Mouse (Mus musculus) erythroblast, embryonic 14.5 days (primary cell): ENCODE measurements around the gene Tor3a. TPM values are rescaled to one million over a fixed set of nuclear protein-coding genes. Genes with fewer than 3 reads are reported as not detected.

ENCODE experiments used
- H3K27me3 ChIP-seq: 2 replicates; pipeline ENCODE4 v1.6.1; 2012; ENCODE audit warnings: inconsistent platforms; ENCODE audit not compliant: control insufficient read depth
- H3K36me3 ChIP-seq: 2 replicates; pipeline ENCODE4 v1.6.1; 2012; ENCODE audit warnings: mild to moderate bottlenecking, inconsistent platforms; ENCODE audit not compliant: control insufficient read depth
- H3K4me1 ChIP-seq: 2 replicates; pipeline ENCODE4 v1.6.1; 2012; ENCODE audit warnings: inconsistent platforms; ENCODE audit not compliant: control insufficient read depth
- H3K4me3 ChIP-seq: replicated peaks from 2 replicates; pipeline ENCODE3; 2012; ENCODE audit warnings: moderate library complexity, mild to moderate bottlenecking, inconsistent platforms
- H3K9me3 ChIP-seq: 2 replicates; pipeline ENCODE4 v1.6.1; 2012; ENCODE audit warnings: low read length, inconsistent platforms, mixed read lengths; ENCODE audit not compliant: control insufficient read depth
- GATA1 ChIP-seq: IDR thresholded peaks from 2 replicates; pipeline ENCODE4 v1.6.1; 2012; ENCODE audit warnings: low read length, inconsistent platforms, mixed read lengths
- TAL1 ChIP-seq: IDR thresholded peaks from 3 replicates; pipeline ENCODE4 v1.6.1; 2012; ENCODE audit warnings: low read length, inconsistent platforms, mixed read lengths
- polyA plus RNA-seq: library from polyadenylated mRNA; stranded (reverse); fragments of >175 nt; gene quantifications from 2 replicates; pipeline ENCODE4 v1.2.3, GENCODE M21; 2012

The Tor3a gene
- polyA plus RNA-seq, 1 experiment: not detected

- no peak overlapping the region for H3K4me3 ChIP-seq
- H3K4me1 ChIP-seq: peaks cover 14% of the 10 kb centered on the region
- no peaks in the 10 kb centered on the region for H3K27me3 ChIP-seq
- peaks cover 39% of the 10 kb centered on the region for H3K36me3 ChIP-seq
- TF ChIP-seq TAL1 (no peak), GATA1 (no peak)
- no peaks in the 10 kb centered on the region for H3K9me3 ChIP-seq
Observed at GRCm38 (mm10) chr1:156708672-156709071, 34.5 kb upstream of the Tor3a start.

- H3K4me1 ChIP-seq: peaks cover 14% of the 10 kb centered on the region
- no peak overlapping the region for H3K4me3 ChIP-seq
- H3K9me3 ChIP-seq: no peaks in the 10 kb centered on the region
- peaks cover 62% of the 10 kb centered on the region for H3K36me3 ChIP-seq
- H3K27me3 ChIP-seq: no peaks in the 10 kb centered on the region
- TF ChIP-seq TAL1 (no peak), GATA1 (no peak)
Observed at GRCm38 (mm10) chr1:156705696-156706285, 31.6 kb upstream of the Tor3a start.

- H3K4me1 ChIP-seq: peaks cover 14% of the 10 kb centered on the region
- no peaks in the 10 kb centered on the region for H3K9me3 ChIP-seq
- H3K27me3 ChIP-seq: no peaks in the 10 kb centered on the region
- TF ChIP-seq GATA1: no peak
- TF ChIP-seq TAL1: no peak
- H3K4me3 ChIP-seq: no peak overlapping the region
- H3K36me3 ChIP-seq: peaks cover 70% of the 10 kb centered on the region
Observed at GRCm38 (mm10) chr1:156703444-156703843, 29.3 kb upstream of the Tor3a start.

GRCm38 (mm10) chr1:156702151-156702550 lies 28.0 kb upstream of the Tor3a start:
- Histone ChIP-seq H3K36me3 (peaks cover 77% of the 10 kb centered on the region), H3K4me3 (no peak overlapping the region)
- TF ChIP-seq TAL1: no peak
- TF ChIP-seq GATA1: no peak

GRCm38 (mm10) chr1:156686025-156686661 lies 12.0 kb upstream of the Tor3a start:
- TF ChIP-seq TAL1: no peak
- Histone ChIP-seq H3K9me3 (no peaks in the 10 kb centered on the region), H3K4me3 (no peak overlapping the region), H3K4me1 (no peaks in the 10 kb centered on the region; the same call in 1 of the 2 replicates), H3K27me3 (no peaks in the 10 kb centered on the region), H3K36me3 (peaks cover 88% of the 10 kb centered on the region)

More at GRCm38 (mm10) chr1:156702151-156702550, 28.0 kb upstream of the Tor3a start:
- no peaks in the 10 kb centered on the region for H3K27me3 ChIP-seq
- no peaks in the 10 kb centered on the region for H3K9me3 ChIP-seq
- peaks cover 12% of the 10 kb centered on the region for H3K4me1 ChIP-seq

- Histone ChIP-seq H3K27me3 (peaks cover 5% of the 10 kb centered on the region), H3K4me3 (no peak overlapping the region), H3K9me3 (no peaks in the 10 kb centered on the region), H3K36me3 (peaks cover 44% of the 10 kb centered on the region), H3K4me1 (peaks cover 8% of the 10 kb centered on the region)
- no peak for TF ChIP-seq TAL1
- TF ChIP-seq GATA1: no peak
Observed at GRCm38 (mm10) chr1:156679599-156679998, 5.4 kb upstream of the Tor3a start.

GRCm38 (mm10) chr1:156677230-156677629 lies 3.1 kb upstream of the Tor3a start:
- no peak overlapping the region for H3K4me3 ChIP-seq
- H3K36me3 ChIP-seq: peaks cover 29% of the 10 kb centered on the region
- TF ChIP-seq TAL1 (no peak), GATA1 (no peak)
- H3K9me3 ChIP-seq: no peaks in the 10 kb centered on the region
- peaks cover 25% of the 10 kb centered on the region for H3K27me3 ChIP-seq
- peaks cover 28% of the 10 kb centered on the region for H3K4me1 ChIP-seq

- H3K4me3 ChIP-seq: no peak overlapping the region
- TF ChIP-seq TAL1: no peak
- TF ChIP-seq GATA1: no peak
- peaks cover 25% of the 10 kb centered on the region for H3K27me3 ChIP-seq
- no peaks in the 10 kb centered on the region for H3K9me3 ChIP-seq
- H3K36me3 ChIP-seq: peaks cover 25% of the 10 kb centered on the region
- peaks cover 28% of the 10 kb centered on the region for H3K4me1 ChIP-seq
Observed at GRCm38 (mm10) chr1:156676596-156676995, 2.4 kb upstream of the Tor3a start.

- TF ChIP-seq TAL1 (no peak), GATA1 (no peak)
- Histone ChIP-seq H3K36me3 (peaks cover 22% of the 10 kb centered on the region), H3K9me3 (no peaks in the 10 kb centered on the region), H3K4me3 (no peak overlapping the region), H3K4me1 (peaks cover 28% of the 10 kb centered on the region), H3K27me3 (peaks cover 25% of the 10 kb centered on the region)
Observed at GRCm38 (mm10) chr1:156676171-156676570, 2.0 kb upstream of the Tor3a start.
